Mouse (Mus musculus): ENCODE measurements around the gene Lix1. TPM values are rescaled to one million over a fixed set of nuclear protein-coding genes. Genes with fewer than 3 reads are reported as not detected.
A peak's percentile ranks its signal among the peaks of the same experiment; 100 is the strongest.
"Not testable (repeated sequence)": the region's sequence is repeated elsewhere in the genome, so short reads cannot be mapped to it uniquely, and the experiment has no call there.

Lix1 gene
- polyA plus RNA-seq, 1 experiment from 2014 or later, result 50.9 TPM

- Histone ChIP-seq H3K4me2 (replicated peaks) (peak overlapping the region; percentile 53), H3K36me3 (no peaks in the 10 kb centered on the region), H3K4me1 (peaks cover 15% of the 10 kb centered on the region), H3K27ac (peak overlapping the region; percentile 84), H3K9ac (0 out of 2 replicates have a peak overlapping the region, but pooled peaks have one; percentile 19), H3K27me3 (no peaks in the 10 kb centered on the region), H3K9me3 (no peaks in the 10 kb centered on the region), H3K4me3 (peak overlapping the region; percentile 28)
- peak; percentile 80; the same call in 1 of the 2 replicates for ATAC-seq (ENCODE audit: insufficient number of reproducible peaks, insufficient read depth, low FRiP score, low TSS enrichment)
- 3% methylated on average over 17 of the region's 17 CpGs for WGBS
Observed at GRCm38 (mm10) chr17:17448737-17449440, 46.4 kb downstream of the Lix1 start.

GRCm38 (mm10) chr17:17449441-17449770 lies 46.9 kb downstream of the Lix1 start:
- Histone ChIP-seq H3K36me3 (no peaks in the 10 kb centered on the region), H3K9ac (no peak overlapping the region), H3K4me2 (replicated peaks) (peak overlapping the region; percentile 53), H3K4me1 (peaks cover 15% of the 10 kb centered on the region), H3K27ac (peak overlapping the region; percentile 84), H3K9me3 (no peaks in the 10 kb centered on the region), H3K4me3 (no peak overlapping the region), H3K27me3 (no peaks in the 10 kb centered on the region)
- ATAC-seq (ENCODE audit: insufficient number of reproducible peaks, insufficient read depth, low FRiP score, low TSS enrichment), result no peak
- WGBS, result 12% methylated on average over 5 of the region's 5 CpGs

DNA sequence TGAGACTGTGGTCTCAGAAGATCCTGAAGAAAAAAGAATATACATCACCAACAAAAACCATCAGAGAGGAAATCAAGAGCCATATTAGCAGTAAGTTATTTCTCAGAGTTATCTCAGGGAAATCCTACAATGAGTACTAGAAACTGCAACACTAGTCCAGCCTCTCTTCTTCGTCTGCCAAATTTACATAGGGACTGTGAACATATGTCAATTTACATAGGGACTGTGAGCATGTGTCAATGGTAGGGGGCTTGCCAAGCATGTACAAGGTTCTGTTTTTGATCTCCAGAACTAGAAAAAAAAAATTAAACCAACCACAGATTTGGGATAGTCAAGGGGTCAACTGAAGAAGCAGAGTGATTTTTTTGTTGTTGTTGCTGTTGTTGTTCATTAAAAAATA lies 48.6 kb downstream of the Lix1 start:
- no peaks in the 10 kb centered on the region for H3K36me3 ChIP-seq
- no peak overlapping the region for H3K4me2 ChIP-seq (replicated peaks)
- H3K9ac ChIP-seq, result no peak overlapping the region
- H3K4me3 ChIP-seq, result no peak overlapping the region
- H3K27me3 ChIP-seq, result no peaks in the 10 kb centered on the region
- no peak for ATAC-seq (ENCODE audit: insufficient number of reproducible peaks, insufficient read depth, low FRiP score, low TSS enrichment)
- WGBS, result 75% methylated on average over 1 of the region's 1 CpGs
- H3K9me3 ChIP-seq, result no peaks in the 10 kb centered on the region
- H3K27ac ChIP-seq, result no peak overlapping the region
- H3K4me1 ChIP-seq, result peaks cover 15% of the 10 kb centered on the region

GRCm38 (mm10) chr17:17452617-17453016 lies 50.1 kb downstream of the Lix1 start:
- Histone ChIP-seq H3K27ac (no peak overlapping the region), H3K4me2 (replicated peaks) (no peak overlapping the region), H3K4me3 (no peak overlapping the region), H3K36me3 (no peaks in the 10 kb centered on the region), H3K27me3 (no peaks in the 10 kb centered on the region), H3K9me3 (no peaks in the 10 kb centered on the region), H3K9ac (no peak overlapping the region), H3K4me1 (peaks cover 15% of the 10 kb centered on the region)
- 81% methylated on average over 3 of the region's 3 CpGs for WGBS
- ATAC-seq (ENCODE audit: insufficient number of reproducible peaks, insufficient read depth, low FRiP score, low TSS enrichment), result no peak

DNA sequence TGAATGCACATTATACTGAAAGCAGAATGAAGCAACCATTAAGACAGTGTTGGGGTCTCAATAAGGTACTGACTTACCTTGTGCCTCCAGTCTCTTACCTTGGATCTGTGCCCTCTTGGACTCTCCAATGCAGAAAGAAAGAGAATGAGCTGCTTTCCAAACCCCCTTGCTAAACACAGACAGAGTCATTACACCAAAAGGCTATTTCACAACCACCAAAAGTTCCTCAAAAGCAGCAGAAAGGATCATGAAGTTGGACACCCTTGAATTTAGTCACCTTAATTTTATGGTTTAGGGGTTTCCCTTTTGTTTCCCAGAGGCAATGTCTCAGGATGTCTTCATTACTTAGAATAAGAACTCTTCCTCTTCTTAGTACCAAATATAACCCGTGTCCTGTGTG lies 52.1 kb downstream of the Lix1 start:
- Histone ChIP-seq H3K9me3 (no peaks in the 10 kb centered on the region), H3K36me3 (no peaks in the 10 kb centered on the region), H3K9ac (no peak overlapping the region), H3K4me3 (no peak overlapping the region), H3K27ac (no peak overlapping the region), H3K4me1 (no peaks in the 10 kb centered on the region), H3K27me3 (no peaks in the 10 kb centered on the region), H3K4me2 (replicated peaks) (no peak overlapping the region)
- no peak for ATAC-seq (ENCODE audit: insufficient number of reproducible peaks, insufficient read depth, low FRiP score, low TSS enrichment)
- WGBS, result 86% methylated on average over 1 of the region's 1 CpGs

- Histone ChIP-seq H3K9me3 (no peaks in the 10 kb centered on the region), H3K9ac (no peak overlapping the region), H3K4me1 (peaks cover 11% of the 10 kb centered on the region), H3K4me2 (replicated peaks) (no peak overlapping the region), H3K27ac (0 out of 2 replicates have a peak overlapping the region, but pooled peaks have one; percentile 43), H3K27me3 (no peaks in the 10 kb centered on the region), H3K4me3 (no peak overlapping the region), H3K36me3 (no peaks in the 10 kb centered on the region)
- ATAC-seq (ENCODE audit: insufficient number of reproducible peaks, insufficient read depth, low FRiP score, low TSS enrichment), result no peak
- 53% methylated on average over 2 of the region's 2 CpGs for WGBS
Observed at GRCm38 (mm10) chr17:17485789-17486188, 83.3 kb downstream of the Lix1 start.

DNA sequence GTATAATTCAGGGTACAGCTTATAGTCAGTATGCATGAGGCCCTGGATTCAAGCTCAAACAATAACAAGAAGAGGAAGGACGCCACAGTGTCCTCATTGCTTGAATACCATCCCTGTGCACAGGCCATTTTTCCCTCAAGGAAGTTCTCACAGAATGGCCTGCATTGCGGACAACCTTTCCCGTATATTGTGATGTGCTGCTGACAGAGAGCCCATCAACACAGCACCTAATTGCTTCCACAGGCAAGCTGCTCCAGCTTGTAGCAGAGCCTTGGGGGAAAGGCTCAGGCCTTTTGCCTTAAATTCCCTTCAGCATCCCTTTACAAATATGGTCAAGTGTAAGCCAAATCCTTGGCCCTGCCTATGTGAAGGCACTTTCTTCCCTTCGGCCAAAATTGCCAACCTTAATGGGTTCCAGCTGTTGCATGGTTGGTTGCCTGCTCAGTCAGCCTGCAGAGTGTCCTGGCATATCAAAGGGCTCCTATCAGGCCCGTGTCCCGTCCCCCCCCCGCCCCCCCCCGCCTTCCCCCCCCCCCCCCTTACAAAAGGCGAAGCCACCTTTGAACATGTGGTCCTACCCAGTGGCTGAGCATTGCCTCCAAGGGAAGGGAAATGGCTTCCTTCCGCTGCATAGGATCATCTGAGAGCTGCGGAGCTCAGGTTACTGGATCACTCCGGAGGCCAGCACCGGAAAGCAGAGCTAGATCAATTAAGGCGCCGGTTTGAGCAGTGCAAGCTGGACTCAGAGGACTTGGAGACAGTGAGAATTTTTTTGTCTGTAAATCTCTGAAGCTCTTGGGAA lies 88.5 kb downstream of the Lix1 start:
- no peaks in the 10 kb centered on the region for H3K9me3 ChIP-seq
- no peaks in the 10 kb centered on the region for H3K27me3 ChIP-seq
- peaks cover 24% of the 10 kb centered on the region for H3K4me1 ChIP-seq
- H3K4me3 ChIP-seq, result no peak overlapping the region
- ATAC-seq (ENCODE audit: insufficient number of reproducible peaks, insufficient read depth, low FRiP score, low TSS enrichment), result peak; percentile 87
- WGBS, result 12% methylated on average over 13 of the region's 15 CpGs
- no peak overlapping the region for H3K9ac ChIP-seq
- H3K27ac ChIP-seq, result peak overlapping the region; percentile 86
- H3K36me3 ChIP-seq, result no peaks in the 10 kb centered on the region
- H3K4me2 ChIP-seq (replicated peaks), result peak overlapping the region; percentile 34

DNA sequence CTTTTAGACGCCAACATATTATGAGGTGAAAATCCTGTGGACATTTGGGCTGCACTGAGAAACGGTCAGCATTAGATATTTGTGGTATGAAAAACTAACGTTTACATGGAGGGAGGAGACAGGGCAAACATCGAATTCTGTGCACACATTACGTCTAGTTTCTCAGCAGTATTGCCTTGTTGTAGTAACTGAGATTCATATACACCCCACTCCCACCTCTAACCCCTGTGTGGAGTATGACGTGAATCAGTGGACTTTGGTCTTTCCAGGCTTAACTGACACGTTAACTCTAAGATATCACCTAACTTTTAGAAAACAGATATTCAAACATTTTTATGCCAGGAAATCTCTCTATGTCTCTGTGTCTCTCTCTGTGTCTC lies 89.1 kb downstream of the Lix1 start:
- Histone ChIP-seq H3K4me1 (peaks cover 24% of the 10 kb centered on the region), H3K9ac (no peak overlapping the region), H3K4me3 (no peak overlapping the region), H3K36me3 (no peaks in the 10 kb centered on the region), H3K27me3 (no peaks in the 10 kb centered on the region), H3K4me2 (replicated peaks) (peak overlapping the region; percentile 34), H3K9me3 (no peaks in the 10 kb centered on the region), H3K27ac (peak overlapping the region; percentile 86)
- no peak for ATAC-seq (ENCODE audit: insufficient number of reproducible peaks, insufficient read depth, low FRiP score, low TSS enrichment)
- 19% methylated on average over 7 of the region's 7 CpGs for WGBS

GRCm38 (mm10) chr17:17492116-17492515 lies 89.6 kb downstream of the Lix1 start:
- Histone ChIP-seq H3K9me3 (no peaks in the 10 kb centered on the region), H3K4me1 (peaks cover 22% of the 10 kb centered on the region), H3K9ac (no peak overlapping the region), H3K27me3 (no peaks in the 10 kb centered on the region), H3K4me3 (no peak overlapping the region), H3K27ac (peak overlapping the region; percentile 86), H3K36me3 (no peaks in the 10 kb centered on the region), H3K4me2 (replicated peaks) (no peak overlapping the region; the same call in 1 of the 2 replicates)
- no peak for ATAC-seq (ENCODE audit: insufficient number of reproducible peaks, insufficient read depth, low FRiP score, low TSS enrichment)
- 51% methylated on average over 8 of the region's 8 CpGs for WGBS

DNA sequence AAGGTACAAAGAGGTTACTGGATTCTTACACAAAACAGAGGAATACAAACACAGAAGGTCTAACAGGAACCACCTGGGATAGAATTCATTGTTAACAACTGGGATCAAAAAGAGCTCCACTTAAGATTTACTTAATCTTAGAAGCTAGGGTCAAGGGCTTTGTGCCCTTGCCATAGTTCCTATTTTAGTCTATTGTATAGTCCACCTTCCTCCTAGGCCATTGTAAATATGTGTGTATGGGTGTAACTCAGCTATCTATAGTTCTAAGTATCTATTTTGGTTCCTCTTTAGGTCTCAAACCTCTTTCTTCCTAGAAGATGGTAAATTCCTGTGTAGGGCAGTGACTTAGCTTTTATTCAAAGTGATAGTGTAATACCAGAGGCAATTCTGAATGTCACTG lies 93.8 kb downstream of the Lix1 start:
- H3K27ac ChIP-seq; H3K4me3 ChIP-seq; H3K4me2 ChIP-seq (replicated peaks); H3K9me3 ChIP-seq; ATAC-seq (ENCODE audit: insufficient number of reproducible peaks, insufficient read depth, low FRiP score, low TSS enrichment); H3K36me3 ChIP-seq; H3K4me1 ChIP-seq; H3K9ac ChIP-seq; H3K27me3 ChIP-seq: not testable (repeated sequence)

DNA sequence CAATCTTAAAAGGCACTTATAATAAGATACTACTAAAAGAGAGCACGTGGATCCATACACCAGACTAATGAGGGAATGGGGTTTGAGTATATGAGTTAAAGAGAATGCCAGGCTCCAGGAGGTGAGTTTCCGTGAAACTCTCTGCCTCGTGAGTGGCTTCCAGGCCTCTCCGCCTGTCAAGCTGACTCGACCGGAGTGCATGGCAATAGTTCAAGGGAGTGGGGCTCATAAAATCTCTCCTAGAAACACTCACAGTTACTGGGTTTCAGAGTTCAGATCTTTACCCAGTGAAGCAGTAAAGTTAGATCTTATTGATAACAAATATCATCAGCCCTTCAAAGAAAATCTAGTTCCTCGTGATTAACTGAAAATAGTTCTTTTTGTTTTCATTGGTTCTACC lies 94.3 kb downstream of the Lix1 start:
- no peak for ATAC-seq (ENCODE audit: insufficient number of reproducible peaks, insufficient read depth, low FRiP score, low TSS enrichment)
- Histone ChIP-seq H3K4me3 (no peak overlapping the region), H3K27ac (no peak overlapping the region), H3K36me3 (no peaks in the 10 kb centered on the region), H3K27me3 (no peaks in the 10 kb centered on the region), H3K4me2 (replicated peaks) (no peak overlapping the region), H3K9ac (no peak overlapping the region), H3K9me3 (no peaks in the 10 kb centered on the region), H3K4me1 (peaks cover 4% of the 10 kb centered on the region; the same call in 1 of the 2 replicates)
- 90% methylated on average over 7 of the region's 7 CpGs for WGBS

GRCm38 (mm10) chr17:17498848-17499247 lies 96.4 kb downstream of the Lix1 start:
- no peaks in the 10 kb centered on the region for H3K27me3 ChIP-seq
- H3K36me3 ChIP-seq, result no peaks in the 10 kb centered on the region
- H3K4me3 ChIP-seq, result no peak overlapping the region
- H3K4me1 ChIP-seq, result no peaks in the 10 kb centered on the region
- H3K9ac ChIP-seq, result no peak overlapping the region
- ATAC-seq (ENCODE audit: insufficient number of reproducible peaks, insufficient read depth, low FRiP score, low TSS enrichment), result no peak
- H3K4me2 ChIP-seq (replicated peaks), result no peak overlapping the region
- H3K9me3 ChIP-seq, result no peaks in the 10 kb centered on the region
- H3K27ac ChIP-seq, result no peak overlapping the region
- WGBS, result 11% methylated on average over 1 of the region's 1 CpGs
